Mouse (Mus musculus) heart, postnatal 0 days (tissue): ENCODE measurements around the gene Cd22.

ENCODE experiments used
- CTCF ChIP-seq: IDR thresholded peaks from 2 replicates; pipeline ENCODE4 v1.5.1; 2016; ENCODE audit warnings: antibody characterized with exemption, control low read depth, low read depth
- EP300 ChIP-seq: IDR thresholded peaks from 2 replicates; pipeline ENCODE4 v1.6.1; 2016; ENCODE audit warnings: antibody characterized with exemption, low read depth

DNA sequence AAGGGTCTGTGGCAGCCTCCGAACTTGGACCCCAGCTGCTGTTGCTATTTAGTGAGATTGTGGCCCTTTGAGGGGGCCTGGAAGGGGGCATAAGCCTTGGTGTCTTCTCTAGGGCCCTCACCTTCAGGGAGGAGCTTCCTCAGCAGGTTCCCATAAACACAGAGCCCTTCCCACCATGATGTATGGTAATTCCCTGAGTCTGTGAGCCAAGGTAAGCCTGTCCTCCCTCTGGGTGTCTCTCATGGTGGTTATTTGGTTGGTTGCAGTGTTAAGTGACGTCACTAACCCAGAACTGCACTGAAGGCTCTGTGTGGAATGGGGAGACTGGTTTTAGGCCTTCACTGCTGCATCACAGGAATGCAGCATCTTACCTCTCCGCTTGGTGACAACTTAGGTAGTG, 50.7 kb downstream of the Cd22 start:
- no peak for TF ChIP-seq CTCF
- no peak for TF ChIP-seq EP300
